Mouse (Mus musculus) heart, embryonic 14.5 days (tissue): ENCODE data around the gene Sox5. TPM values are rescaled to one million over a fixed set of nuclear protein-coding genes. Genes with fewer than 3 reads are reported as not detected.
A peak's percentile ranks its signal among the peaks of the same experiment; 100 is the strongest.
"Not testable (repeated sequence)": the region's sequence is repeated elsewhere in the genome, so short reads cannot be mapped to it uniquely, and the experiment has no call there.

Experiments
- ATAC-seq: fragments of 200-750 bp; cut with Nextera tagmentation; 2 replicates; pipeline ENCODE4 v1.8.0; 2017; ENCODE audit warnings: low read depth, moderate TSS enrichment; ENCODE audit not compliant: insufficient number of reproducible peaks, insufficient read depth, low FRiP score
- H3K27ac ChIP-seq, 2 experiments: fragments of 200-500 bp in 1 of 2; fragments of 300-500 bp in 1 of 2; sonication (generic) in 1 of 2; replicated peaks in 1 of 2; 2 replicates each; pipeline ENCODE4 v1.5.1; 2012 to 2014; ENCODE audit warnings: low read depth in 2 of 2, low read length in 2 of 2, control low read depth in 1 of 2, mild to moderate bottlenecking in 1 of 2, mixed read lengths in 1 of 2; ENCODE audit not compliant: control insufficient read depth in 1 of 2, insufficient read depth in 1 of 2
- H3K27me3 ChIP-seq: fragments of 300-500 bp; sonication (generic); 2 replicates; pipeline ENCODE4 v1.6.1; 2014; ENCODE audit warnings: mild to moderate bottlenecking, low read length, control low read depth; ENCODE audit not compliant: control insufficient read depth, insufficient read depth
- H3K36me3 ChIP-seq: fragments of 300-500 bp; sonication (generic); 2 replicates; pipeline ENCODE4 v1.6.1; 2014; ENCODE audit warnings: mild to moderate bottlenecking, control low read depth, low read length, mixed read lengths; ENCODE audit not compliant: control insufficient read depth, insufficient read depth
- H3K4me1 ChIP-seq, 2 experiments: fragments of 200-500 bp in 1 of 2; fragments of 300-500 bp in 1 of 2; sonication (generic) in 1 of 2; 2 replicates each; pipeline ENCODE4 v1.6.1; 2012 to 2014; ENCODE audit warnings: low read length in 2 of 2, control low read depth in 1 of 2, mixed read lengths in 1 of 2; ENCODE audit not compliant: control insufficient read depth in 2 of 2, insufficient read depth in 2 of 2
- H3K4me2 ChIP-seq: fragments of 300-500 bp; sonication (generic); 2 replicates; pipeline ENCODE4 v1.6.1; 2014; ENCODE audit warnings: mild to moderate bottlenecking, low read length
- H3K4me3 ChIP-seq, 2 experiments: fragments of 200-500 bp in 1 of 2; fragments of 300-500 bp in 1 of 2; sonication (generic) in 1 of 2; 2 replicates each; pipeline ENCODE4 v1.5.1; 2012 to 2014; ENCODE audit warnings: low read length in 2 of 2, mild to moderate bottlenecking in 2 of 2, control low read depth in 1 of 2, low read depth in 1 of 2, moderate library complexity in 1 of 2; ENCODE audit not compliant: control insufficient read depth in 1 of 2, insufficient read depth in 1 of 2
- H3K9ac ChIP-seq: fragments of 300-500 bp; sonication (generic); 2 replicates; pipeline ENCODE4 v1.6.1; 2014; ENCODE audit warnings: mild to moderate bottlenecking, low read length
- H3K9me3 ChIP-seq: fragments of 300-500 bp; sonication (generic); 2 replicates; pipeline ENCODE4 v1.6.1; 2016; ENCODE audit warnings: low read length, control low read depth; ENCODE audit not compliant: control insufficient read depth
- WGBS: fragments of 180-500 bp; shearing (Covaris S2); extraction: QIAGEN DNeasy Blood & Tissue Kit; methylation state at CpG from one replicate; pipeline ENCODE4 v1.1.7; 2014; 5-methylcytosine and 5-hydroxymethylcytosine counted together
- polyA plus RNA-seq: library from polyadenylated mRNA; unstranded; fragments of >200 nt; fragmentation: Nextera tagmentation; extraction: Ambion mirVana; gene quantifications from 2 replicates; pipeline ENCODE4 v1.2.1, GENCODE M21; 2014

The Sox5 gene
- polyA plus RNA-seq, 1 experiment from 2014 or later, result 10.6 TPM

- 0 out of 2 replicates have a peak, but pooled peaks cover 4% of the 10 kb centered on the region for H3K9me3 ChIP-seq
- ATAC-seq, result no peak
- 81% methylated on average over 14 of the region's 14 CpGs for WGBS
- H3K27me3 ChIP-seq, result no peaks in the 10 kb centered on the region
- no peak overlapping the region for H3K27ac ChIP-seq
- no peak overlapping the region for H3K4me2 ChIP-seq
- no peak overlapping the region for H3K9ac ChIP-seq
- H3K4me3 ChIP-seq, result no peak overlapping the region
- no peaks in the 10 kb centered on the region for H3K4me1 ChIP-seq
- no peaks in the 10 kb centered on the region for H3K36me3 ChIP-seq
Measured at GRCm38 (mm10) chr6:144195934-144196333, 585.8 kb downstream of the Sox5 start.

GRCm38 (mm10) chr6:144183087-144183486 is 598.7 kb downstream of the Sox5 start:
- H3K9me3 ChIP-seq, result no peaks in the 10 kb centered on the region
- H3K27me3 ChIP-seq, result no peaks in the 10 kb centered on the region
- H3K9ac ChIP-seq, result no peak overlapping the region
- H3K4me2 ChIP-seq, result no peak overlapping the region
- H3K36me3 ChIP-seq, result no peaks in the 10 kb centered on the region
- no peak for ATAC-seq
- WGBS, result 60% methylated on average over 3 of the region's 3 CpGs
- no peaks in the 10 kb centered on the region for H3K4me1 ChIP-seq
- no peak overlapping the region for H3K27ac ChIP-seq
- no peak overlapping the region for H3K4me3 ChIP-seq

- H3K4me3 ChIP-seq, H3K36me3 ChIP-seq, H3K4me1 ChIP-seq, H3K9me3 ChIP-seq, H3K9ac ChIP-seq, H3K27me3 ChIP-seq, H3K4me2 ChIP-seq, ATAC-seq, H3K27ac ChIP-seq: not testable (repeated sequence)
- 91% methylated on average over 13 of the region's 13 CpGs for WGBS
Measured at GRCm38 (mm10) chr6:144182429-144182828, 599.3 kb downstream of the Sox5 start.

- Histone ChIP-seq H3K4me2 (peak overlapping the region; percentile 36), H3K27me3 (no peaks in the 10 kb centered on the region), H3K4me3 (peak overlapping the region; percentile 20 to 36), H3K36me3 (no peaks in the 10 kb centered on the region), H3K4me1 (no peaks in the 10 kb centered on the region), H3K9ac (peak overlapping the region; percentile 32), H3K9me3 (no peaks in the 10 kb centered on the region), H3K27ac (peak overlapping the region; percentile 42 to 66)
- 58% methylated on average over 12 of the region's 12 CpGs for WGBS
- ATAC-seq, result no peak
Measured at GRCm38 (mm10) chr6:144181083-144181866, 600.5 kb downstream of the Sox5 start.

GRCm38 (mm10) chr6:144179111-144179510 is 602.7 kb downstream of the Sox5 start:
- 66% methylated on average over 3 of the region's 3 CpGs for WGBS
- Histone ChIP-seq H3K4me2 (no peak overlapping the region), H3K27me3 (no peaks in the 10 kb centered on the region), H3K9me3 (no peaks in the 10 kb centered on the region), H3K27ac (no peak overlapping the region), H3K4me3 (no peak overlapping the region), H3K9ac (no peak overlapping the region), H3K4me1 (no peaks in the 10 kb centered on the region), H3K36me3 (no peaks in the 10 kb centered on the region)
- ATAC-seq, result no peak

GRCm38 (mm10) chr6:144176674-144177073 is 605.1 kb downstream of the Sox5 start:
- H3K9ac ChIP-seq, result no peak overlapping the region
- no peak overlapping the region for H3K27ac ChIP-seq
- no peaks in the 10 kb centered on the region for H3K36me3 ChIP-seq
- no peaks in the 10 kb centered on the region for H3K27me3 ChIP-seq
- 69% methylated on average over 5 of the region's 5 CpGs for WGBS
- no peak overlapping the region for H3K4me2 ChIP-seq
- no peaks in the 10 kb centered on the region for H3K4me1 ChIP-seq
- H3K4me3 ChIP-seq, result no peak overlapping the region
- no peak for ATAC-seq
- H3K9me3 ChIP-seq, result no peaks in the 10 kb centered on the region

GRCm38 (mm10) chr6:144175590-144175989 is 606.2 kb downstream of the Sox5 start:
- Histone ChIP-seq H3K4me3 (no peak overlapping the region), H3K9ac (no peak overlapping the region), H3K4me1 (no peaks in the 10 kb centered on the region), H3K27ac (no peak overlapping the region), H3K4me2 (no peak overlapping the region), H3K9me3 (no peaks in the 10 kb centered on the region), H3K36me3 (no peaks in the 10 kb centered on the region), H3K27me3 (no peaks in the 10 kb centered on the region)
- 69% methylated on average over 3 of the region's 3 CpGs for WGBS
- no peak for ATAC-seq

GRCm38 (mm10) chr6:144170541-144170940 is 611.2 kb downstream of the Sox5 start:
- no peak overlapping the region for H3K9ac ChIP-seq
- 68% methylated on average over 4 of the region's 4 CpGs for WGBS
- no peaks in the 10 kb centered on the region for H3K9me3 ChIP-seq
- H3K4me2 ChIP-seq, result no peak overlapping the region
- ATAC-seq, result no peak
- H3K36me3 ChIP-seq, result no peaks in the 10 kb centered on the region
- no peaks in the 10 kb centered on the region for H3K27me3 ChIP-seq
- no peak overlapping the region for H3K27ac ChIP-seq
- peaks cover 0 to 3% of the 10 kb centered on the region in 2 experiments; a peak in 2 of 4 replicates for H3K4me1 ChIP-seq
- no peak overlapping the region for H3K4me3 ChIP-seq
